Mouse (Mus musculus): Measurements from ENCODE around the gene C8g.
A peak's percentile ranks its signal among the peaks of the same experiment; 100 is the strongest.

Gene C8g

GRCm38 (mm10) chr2:25501593-25502486 is at the start of gene C8g:
TSS of gene C8g (minus strand) at chr2:25501719.
- DNase-seq (ENCODE audit: low read depth) = peak; percentile 32

- peak; percentile 68 for DNase-seq (ENCODE audit: low read depth)
Observed at GRCm38 (mm10) chr2:25551186-25551585, 49.7 kb upstream of the C8g start.

- DNase-seq (ENCODE audit: low read depth) = peak; percentile 78
Observed at GRCm38 (mm10) chr2:25549021-25549991, 47.8 kb upstream of the C8g start.

GRCm38 (mm10) chr2:25546811-25547491 is 45.4 kb upstream of the C8g start, which contains the start of gene Traf2:
TSS of gene Traf2 (minus strand) at chr2:25546940.
- DNase-seq (ENCODE audit: low read depth) = peak; percentile 100

GRCm38 (mm10) chr2:25545996-25546810 is 44.7 kb upstream of the C8g start:
- DNase-seq (ENCODE audit: low read depth) = peak; percentile 39

GRCm38 (mm10) chr2:25541644-25542367 is 40.3 kb upstream of the C8g start:
- DNase-seq (ENCODE audit: low read depth) = no peak

DNA sequence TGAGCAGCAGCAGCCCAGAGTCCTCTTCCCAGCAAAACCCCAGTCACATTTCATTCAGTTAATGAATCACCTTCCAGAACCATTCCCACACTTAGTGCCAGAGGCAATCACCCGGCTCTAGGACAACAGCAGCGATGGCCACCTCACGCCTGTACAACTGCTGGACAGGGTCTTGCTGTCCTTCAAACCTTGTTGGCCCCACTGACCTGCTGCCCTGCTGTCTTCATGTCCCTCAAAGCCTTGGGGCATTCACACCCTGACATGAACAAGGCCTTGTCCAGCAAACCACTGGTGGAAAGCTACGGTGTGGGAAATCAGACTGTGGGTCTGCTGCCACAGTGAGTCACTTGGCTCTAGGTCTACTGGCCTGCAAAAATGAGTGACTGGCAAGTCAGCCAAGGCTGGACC is 39.0 kb upstream of the C8g start:
- DNase-seq (ENCODE audit: low read depth) = no peak

GRCm38 (mm10) chr2:25536531-25536930 is 35.0 kb upstream of the C8g start:
- DNase-seq (ENCODE audit: low read depth) = no peak

DNA sequence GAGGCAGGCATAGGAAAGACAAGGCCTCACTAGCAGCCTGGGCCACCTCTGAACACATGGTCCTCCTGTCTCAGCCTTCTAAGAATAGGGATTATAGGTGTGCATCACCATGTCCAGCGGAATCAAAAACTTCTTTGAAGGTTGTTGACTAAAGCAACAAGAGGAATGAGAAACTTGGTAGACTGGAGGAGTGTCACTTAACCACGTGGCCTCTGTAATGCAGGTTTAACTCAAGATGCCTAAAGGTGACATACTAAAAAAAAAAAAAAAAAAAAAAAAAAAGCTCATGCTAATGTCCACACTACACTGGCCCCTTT is 33.3 kb upstream of the C8g start:
- no peak for DNase-seq (ENCODE audit: low read depth)

- peak; percentile 59 for DNase-seq (ENCODE audit: low read depth)
Observed at GRCm38 (mm10) chr2:25534178-25534865, 32.8 kb upstream of the C8g start.

DNA sequence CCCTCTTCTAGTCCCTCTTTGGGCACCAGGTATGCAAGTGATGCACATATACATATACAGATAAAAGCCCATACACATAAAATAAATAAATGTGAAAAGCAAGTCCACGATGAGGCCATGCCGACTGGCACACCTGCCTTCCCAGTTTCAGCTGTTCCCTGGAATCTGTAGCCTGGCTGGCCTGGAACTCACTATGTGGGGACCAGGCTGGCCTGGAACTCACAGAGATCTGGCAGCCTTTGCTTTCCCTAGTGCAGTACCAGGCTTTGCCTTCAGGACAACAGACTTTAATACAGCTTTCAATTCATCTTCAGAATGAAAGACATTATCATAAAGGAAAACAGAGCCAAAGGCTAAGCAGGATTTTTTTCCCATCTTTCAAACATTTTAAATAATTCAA is 32.2 kb upstream of the C8g start:
- no peak for DNase-seq (ENCODE audit: low read depth)

DNA sequence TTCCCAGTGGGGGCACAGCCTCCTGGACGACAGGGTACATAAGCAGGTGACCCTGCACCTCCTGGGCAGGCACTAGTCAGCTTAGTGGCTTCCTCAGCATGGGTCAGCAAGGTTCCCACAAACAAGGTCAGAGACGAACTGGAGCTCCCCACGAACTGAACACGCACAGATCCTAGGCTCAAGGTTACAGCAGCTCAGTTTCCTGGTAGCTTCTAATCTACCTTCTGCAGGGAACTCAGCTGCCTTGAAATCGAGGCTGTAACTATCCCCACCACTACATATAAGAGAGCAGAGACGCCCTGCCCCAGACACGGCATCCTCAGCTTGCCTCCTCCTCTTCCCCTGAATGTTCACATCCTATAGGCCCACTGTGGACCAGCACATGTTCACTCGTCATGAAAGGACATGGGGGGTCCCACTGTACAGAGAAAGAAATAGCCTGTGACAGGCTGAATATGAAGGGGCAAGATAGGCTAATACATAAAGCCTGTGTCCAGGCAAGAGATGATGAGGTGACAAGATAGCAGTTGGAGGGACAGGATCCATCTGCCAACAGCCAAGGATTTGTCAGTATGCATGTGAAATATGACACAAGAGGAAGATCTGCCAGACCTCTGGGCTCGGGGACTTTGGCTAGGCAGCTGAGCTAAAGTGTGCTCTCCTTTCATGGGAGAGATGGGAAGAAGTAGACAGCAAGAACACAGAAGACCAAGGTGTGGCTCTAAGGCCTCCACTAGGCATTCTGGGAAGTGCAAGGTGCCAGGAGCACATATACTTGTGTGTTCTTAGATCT is 25.2 kb upstream of the C8g start:
- no peak for DNase-seq (ENCODE audit: low read depth)

DNA sequence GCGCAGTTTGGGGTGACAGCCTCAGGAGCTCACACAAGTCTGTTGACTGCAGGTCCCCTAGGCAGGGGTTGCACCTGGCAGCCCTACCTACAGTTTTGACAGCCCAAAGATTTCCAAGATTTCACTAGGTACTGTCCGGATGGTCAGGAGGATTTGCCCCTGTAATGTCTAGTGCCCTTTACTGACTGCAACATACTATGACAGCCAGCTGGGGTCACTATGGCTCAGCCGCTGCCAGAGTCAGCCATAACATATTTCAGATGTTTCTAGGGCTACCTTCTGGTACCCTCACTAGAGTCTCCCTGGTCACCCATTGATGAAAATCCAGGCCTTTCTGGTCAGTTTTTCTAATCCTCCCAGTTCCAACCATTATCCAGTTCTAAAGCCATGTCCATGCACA is 8.4 kb upstream of the C8g start:
- no peak for DNase-seq (ENCODE audit: low read depth)

GRCm38 (mm10) chr2:25506964-25507363 is 5.4 kb upstream of the C8g start:
- DNase-seq (ENCODE audit: low read depth) = peak; percentile 71

DNA sequence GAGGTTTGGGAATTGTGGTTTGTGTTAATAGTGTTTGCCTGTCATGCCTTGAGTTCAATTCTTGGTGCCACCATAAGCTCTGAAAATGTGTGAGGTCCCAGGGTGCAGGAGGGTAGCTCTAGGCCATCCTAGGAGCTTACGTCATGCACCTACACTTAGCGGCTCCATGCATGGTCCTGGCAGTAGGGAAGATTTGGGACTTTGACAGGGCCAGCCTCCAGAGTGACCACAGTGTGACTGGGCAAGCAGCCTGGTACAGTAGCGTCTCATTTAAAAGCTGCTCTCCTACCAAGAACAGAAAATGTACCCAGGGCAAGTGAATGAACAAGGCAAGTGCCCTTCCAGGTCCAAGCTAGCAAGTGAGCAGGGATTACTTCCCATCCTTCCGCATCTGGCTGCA is 4.3 kb upstream of the C8g start:
- DNase-seq (ENCODE audit: low read depth) = no peak

- no peak for DNase-seq (ENCODE audit: low read depth)
Observed at GRCm38 (mm10) chr2:25505000-25505399, 3.5 kb upstream of the C8g start.

DNA sequence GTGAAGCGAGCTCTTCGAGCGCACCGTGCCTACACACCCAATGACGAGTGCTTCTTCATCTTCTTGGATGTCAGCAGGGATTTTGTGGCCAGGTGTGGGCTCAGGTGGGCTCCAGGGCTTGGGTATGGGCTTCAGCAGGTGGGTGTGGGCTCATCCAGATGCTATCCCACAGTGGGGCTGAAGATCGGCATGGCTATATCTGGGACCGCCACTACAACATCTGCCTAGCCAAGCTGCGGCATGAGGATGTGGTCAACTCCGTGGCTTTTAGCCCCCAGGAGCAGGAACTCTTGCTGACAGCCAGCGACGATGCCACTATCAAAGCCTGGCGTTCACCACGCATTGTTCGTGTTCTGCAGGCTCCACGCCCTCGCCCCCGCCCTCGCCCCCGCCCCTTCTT is 3.0 kb upstream of the C8g start:
- DNase-seq (ENCODE audit: low read depth) = peak; percentile 51

- peak; percentile 25 for DNase-seq (ENCODE audit: low read depth)
Observed at GRCm38 (mm10) chr2:25502726-25503125, 1.2 kb upstream of the C8g start.
